Mouse (Mus musculus) midbrain, embryonic 15.5 days (tissue): ENCODE data around the gene Sult6b1. TPM values are rescaled to one million over a fixed set of nuclear protein-coding genes. Genes with fewer than 3 reads are reported as not detected.

Experiments used
- ATAC-seq: fragments of 200-750 bp; cut with Nextera tagmentation; replicated peaks from 2 replicates; pipeline ENCODE4 v1.8.0; 2017; ENCODE audit warnings: moderate TSS enrichment
- H3K27ac ChIP-seq: fragments of 300-500 bp; sonication (generic); 2 replicates; pipeline ENCODE4 v1.5.1; 2015; ENCODE audit warnings: mild to moderate bottlenecking, inconsistent platforms
- H3K27me3 ChIP-seq: fragments of 300-500 bp; sonication (generic); replicated peaks from 2 replicates; pipeline ENCODE4 v1.6.1; 2015; ENCODE audit warnings: inconsistent platforms
- H3K36me3 ChIP-seq: fragments of 300-500 bp; sonication (generic); replicated peaks from 2 replicates; pipeline ENCODE4 v1.6.1; 2015; ENCODE audit warnings: inconsistent platforms
- H3K4me1 ChIP-seq: fragments of 300-500 bp; sonication (generic); 2 replicates; pipeline ENCODE4 v1.6.1; 2015; ENCODE audit warnings: inconsistent platforms
- H3K4me2 ChIP-seq: fragments of 300-500 bp; sonication (generic); 2 replicates; pipeline ENCODE4 v1.6.1; 2015; ENCODE audit warnings: inconsistent platforms, mild to moderate bottlenecking, moderate library complexity
- H3K4me3 ChIP-seq: fragments of 300-500 bp; sonication (generic); 2 replicates; pipeline ENCODE4 v1.5.1; 2015; ENCODE audit warnings: mild to moderate bottlenecking, inconsistent platforms
- H3K9ac ChIP-seq: fragments of 300-500 bp; sonication (generic); 2 replicates; pipeline ENCODE4 v1.6.1; 2015; ENCODE audit warnings: mild to moderate bottlenecking, inconsistent platforms
- H3K9me3 ChIP-seq: fragments of 300-500 bp; sonication (generic); 2 replicates; pipeline ENCODE4 v1.6.1; 2016; ENCODE audit warnings: inconsistent platforms
- WGBS: fragments of 180-500 bp; shearing (Covaris S2); methylation state at CpG from one replicate; pipeline ENCODE4 v1.1.7; 2015; ENCODE audit warnings: mixed read lengths; 5-methylcytosine and 5-hydroxymethylcytosine counted together
- polyA plus RNA-seq: library from polyadenylated mRNA; unstranded; fragments of >200 nt; fragmentation: Nextera tagmentation; extraction: Ambion mirVana; gene quantifications from 2 replicates; pipeline ENCODE4 v1.2.1, GENCODE M21; 2015

Gene Sult6b1
- polyA plus RNA-seq: 0.14 and 0.32 TPM in 2 replicates

DNA sequence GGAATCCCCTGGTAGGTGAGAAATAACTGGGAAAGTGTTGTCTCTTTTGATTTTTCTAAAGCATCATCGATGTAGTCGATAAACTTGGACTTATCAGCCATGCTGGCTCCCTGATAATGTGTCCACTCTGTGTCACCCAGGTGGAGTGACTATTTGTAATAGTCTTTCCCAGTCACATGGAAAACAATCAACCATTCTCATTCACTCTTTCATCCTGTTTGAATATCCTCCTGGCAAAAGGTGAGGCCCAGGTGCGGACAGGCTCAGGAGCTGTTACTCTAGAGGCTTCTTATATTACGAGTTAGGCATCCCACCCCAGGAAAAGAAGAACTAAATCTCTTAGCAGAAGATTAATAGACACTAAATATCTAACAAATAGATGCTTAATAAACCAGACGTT is at the start of gene Sult6b1:
Gene Sult6b1 (minus strand): TSS at position 101 of the 400 bp plus-strand sequence.
- H3K9me3 ChIP-seq: no peaks in the 10 kb centered on the region
- H3K4me2 ChIP-seq: no peak within 1 kb of the TSS
- H3K9ac ChIP-seq: no peak within 1 kb of the TSS
- no peaks in the 10 kb centered on the region for H3K4me1 ChIP-seq
- H3K36me3 ChIP-seq: no peaks in the 10 kb centered on the region
- H3K27ac ChIP-seq: no peak within 1 kb of the TSS
- 84% methylated on average over 5 of the region's 5 CpGs for WGBS
- no peak for ATAC-seq
- no peak within 1 kb of the TSS for H3K4me3 ChIP-seq
- no peaks in the 10 kb centered on the region for H3K27me3 ChIP-seq

DNA sequence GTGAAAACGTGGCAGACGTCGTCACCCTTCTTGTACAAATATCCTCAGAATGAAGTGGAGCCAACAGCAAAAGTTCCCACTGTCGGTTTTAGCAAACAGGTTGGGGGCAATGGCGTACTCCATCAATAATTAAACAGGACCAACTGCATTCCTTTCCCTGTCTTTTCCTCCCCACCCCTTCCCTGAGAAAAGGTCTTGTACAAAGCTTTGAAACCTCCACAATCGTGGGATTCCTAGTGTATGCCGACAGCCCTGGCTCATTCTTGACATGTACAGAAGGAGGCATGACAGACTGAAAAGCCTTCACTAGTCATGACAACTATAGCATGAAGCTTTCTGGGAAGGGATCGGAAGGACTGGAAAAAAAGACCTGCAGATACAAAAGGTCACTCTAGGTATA is 46.4 kb upstream of the Sult6b1 start:
- no peaks in the 10 kb centered on the region for H3K9me3 ChIP-seq
- no peak for ATAC-seq
- no peak overlapping the region for H3K9ac ChIP-seq
- no peaks in the 10 kb centered on the region for H3K4me1 ChIP-seq
- H3K27ac ChIP-seq: no peak overlapping the region
- 93% methylated on average over 8 of the region's 8 CpGs for WGBS
- H3K4me2 ChIP-seq: no peak overlapping the region
- H3K27me3 ChIP-seq: no peaks in the 10 kb centered on the region
- peaks cover 16% of the 10 kb centered on the region; the same call in 1 of the 2 replicates for H3K36me3 ChIP-seq
- H3K4me3 ChIP-seq: no peak overlapping the region

DNA sequence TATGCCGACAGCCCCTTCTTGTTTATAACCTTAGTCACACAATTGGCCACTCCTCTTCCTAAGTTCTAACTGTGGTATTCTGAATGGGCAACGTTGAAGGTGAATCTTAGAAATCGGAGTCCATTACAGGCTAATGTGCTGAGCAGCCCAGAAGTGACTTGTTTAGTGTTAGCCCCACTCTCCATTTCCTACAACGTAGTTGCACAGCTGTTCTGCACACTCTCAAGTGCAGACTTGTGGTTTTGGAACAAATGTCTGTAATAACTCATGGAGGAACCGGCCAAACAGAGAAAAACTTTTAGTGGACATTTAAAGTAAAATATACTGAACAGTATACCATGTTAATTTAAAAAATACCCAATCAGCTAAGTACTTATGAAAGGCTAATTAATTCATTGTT is 45.3 kb upstream of the Sult6b1 start:
- no peaks in the 10 kb centered on the region for H3K9me3 ChIP-seq
- peaks cover 22% of the 10 kb centered on the region; the same call in 1 of the 2 replicates for H3K36me3 ChIP-seq
- WGBS: 93% methylated on average over 5 of the region's 5 CpGs
- no peak for ATAC-seq
- H3K27me3 ChIP-seq: no peaks in the 10 kb centered on the region
- no peak overlapping the region for H3K27ac ChIP-seq
- no peaks in the 10 kb centered on the region for H3K4me1 ChIP-seq
- H3K4me3 ChIP-seq: no peak overlapping the region
- H3K9ac ChIP-seq: no peak overlapping the region
- H3K4me2 ChIP-seq: no peak overlapping the region

DNA sequence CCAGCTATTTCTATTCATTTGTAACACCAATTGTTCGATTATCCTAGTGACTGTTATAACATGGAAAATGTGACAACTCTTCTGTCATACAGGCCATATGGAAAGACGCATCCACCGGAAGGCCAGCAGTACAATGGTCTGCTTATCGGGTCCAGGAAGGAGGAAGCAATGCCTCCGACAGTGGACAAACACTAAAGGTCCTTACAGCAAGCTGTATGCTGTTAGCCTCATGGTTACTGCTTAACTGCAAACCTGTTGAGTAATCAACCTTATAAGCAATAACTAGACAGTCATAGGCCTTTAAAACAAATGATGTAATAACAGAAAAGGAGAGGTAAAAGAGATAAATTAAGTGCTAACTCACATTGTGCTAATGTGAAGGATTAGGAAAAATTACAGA is 44.4 kb upstream of the Sult6b1 start:
- WGBS: 96% methylated on average over 5 of the region's 5 CpGs
- Histone ChIP-seq H3K9ac (no peak overlapping the region), H3K4me2 (no peak overlapping the region), H3K9me3 (no peaks in the 10 kb centered on the region), H3K4me3 (no peak overlapping the region), H3K4me1 (no peaks in the 10 kb centered on the region), H3K27me3 (no peaks in the 10 kb centered on the region), H3K36me3 (peaks cover 29% of the 10 kb centered on the region), H3K27ac (no peak overlapping the region)
- no peak for ATAC-seq

DNA sequence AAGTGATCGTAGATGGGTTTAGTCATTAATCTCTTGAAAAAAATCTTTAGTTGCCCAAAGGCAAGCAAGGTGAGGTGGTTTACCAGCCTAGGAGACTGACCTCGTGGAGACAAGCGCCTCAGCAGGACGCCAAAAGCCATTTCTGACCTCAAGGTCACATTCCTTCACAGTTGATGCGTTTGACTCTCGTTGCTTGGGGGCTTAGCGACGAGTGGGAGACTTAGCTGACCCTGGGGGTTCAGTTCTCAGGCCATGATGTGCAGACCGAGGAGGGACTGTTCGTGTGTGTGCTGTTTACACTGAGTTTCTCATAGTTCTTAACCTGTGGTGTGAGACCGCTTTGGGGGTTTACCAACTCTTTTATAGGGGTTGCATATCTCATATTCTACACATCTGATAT is 35.8 kb upstream of the Sult6b1 start:
- no peaks in the 10 kb centered on the region for H3K9me3 ChIP-seq
- peaks cover 21% of the 10 kb centered on the region for H3K36me3 ChIP-seq
- H3K9ac ChIP-seq: no peak overlapping the region
- no peak overlapping the region for H3K27ac ChIP-seq
- no peaks in the 10 kb centered on the region for H3K27me3 ChIP-seq
- H3K4me2 ChIP-seq: no peak overlapping the region
- peaks cover 6% of the 10 kb centered on the region for H3K4me1 ChIP-seq
- 56% methylated on average over 11 of the region's 11 CpGs for WGBS
- ATAC-seq: no peak
- H3K4me3 ChIP-seq: no peak overlapping the region

DNA sequence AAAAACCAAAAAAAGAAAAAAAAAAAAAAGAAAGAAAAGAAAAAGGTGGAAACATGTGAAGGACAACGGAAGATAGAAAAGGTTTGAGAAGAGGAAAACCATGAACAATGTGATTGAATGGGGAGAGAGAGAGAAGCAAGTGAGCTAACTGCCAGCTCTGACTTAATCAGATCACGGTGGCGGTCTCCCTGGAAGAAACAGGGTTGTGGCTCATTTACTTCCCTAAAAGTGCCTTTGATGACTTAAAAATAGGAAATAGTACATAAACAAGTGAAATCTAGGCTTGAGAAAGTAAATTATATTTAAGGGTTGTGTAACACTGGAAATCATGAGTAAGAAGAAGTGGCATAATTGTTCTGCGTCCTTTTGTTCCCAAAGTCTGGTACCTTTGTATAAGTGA is 32.1 kb upstream of the Sult6b1 start:
- Histone ChIP-seq H3K27me3 (no peaks in the 10 kb centered on the region), H3K4me3 (no peak overlapping the region), H3K9me3 (no peaks in the 10 kb centered on the region), H3K4me1 (peaks cover 21% of the 10 kb centered on the region), H3K27ac (no peak overlapping the region), H3K9ac (no peak overlapping the region), H3K36me3 (peaks cover 23% of the 10 kb centered on the region; the same call in 1 of the 2 replicates), H3K4me2 (no peak overlapping the region)
- WGBS: 91% methylated on average over 4 of the region's 4 CpGs
- no peak for ATAC-seq

DNA sequence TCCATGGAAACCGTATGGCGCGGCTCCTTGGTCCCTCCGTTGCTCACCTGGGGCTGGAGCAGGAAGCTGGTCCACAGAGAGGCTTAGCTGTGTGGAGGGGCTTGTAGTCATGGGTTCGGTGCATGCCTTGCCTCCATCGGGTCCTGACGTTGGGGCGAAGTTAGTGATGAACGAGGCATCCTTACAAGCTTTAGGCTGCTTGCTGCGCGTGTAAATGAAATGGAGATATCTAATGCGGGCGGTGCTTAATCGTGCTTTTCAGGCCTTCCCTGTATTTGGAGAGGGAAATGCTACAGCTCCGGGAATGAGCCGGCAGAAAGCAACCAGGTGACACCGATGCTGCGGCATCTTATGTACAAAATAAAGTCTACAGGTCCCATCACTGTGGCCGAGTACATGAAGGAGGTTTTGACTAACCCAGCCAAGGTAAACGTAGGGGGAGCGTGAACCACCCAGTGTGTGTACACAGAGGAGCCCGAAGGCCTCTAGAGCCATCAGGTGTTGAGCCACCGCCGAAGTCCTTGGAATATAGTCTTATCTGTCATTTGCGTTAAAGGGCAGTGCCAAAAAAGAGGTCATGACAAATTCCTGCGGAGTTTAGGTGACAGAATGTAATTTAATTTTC is 30.5 kb upstream of the Sult6b1 start:
- Histone ChIP-seq H3K4me3 (peak overlapping the region; percentile 97), H3K4me2 (peak overlapping the region; percentile 66), H3K4me1 (peaks cover 36% of the 10 kb centered on the region), H3K9ac (peak overlapping the region; percentile 78), H3K36me3 (peaks cover 28% of the 10 kb centered on the region; the same call in 1 of the 2 replicates), H3K27me3 (no peaks in the 10 kb centered on the region), H3K9me3 (no peaks in the 10 kb centered on the region), H3K27ac (peak overlapping the region; percentile 74)
- 8% methylated on average over 26 of the region's 26 CpGs for WGBS
- ATAC-seq: peak; percentile 57

DNA sequence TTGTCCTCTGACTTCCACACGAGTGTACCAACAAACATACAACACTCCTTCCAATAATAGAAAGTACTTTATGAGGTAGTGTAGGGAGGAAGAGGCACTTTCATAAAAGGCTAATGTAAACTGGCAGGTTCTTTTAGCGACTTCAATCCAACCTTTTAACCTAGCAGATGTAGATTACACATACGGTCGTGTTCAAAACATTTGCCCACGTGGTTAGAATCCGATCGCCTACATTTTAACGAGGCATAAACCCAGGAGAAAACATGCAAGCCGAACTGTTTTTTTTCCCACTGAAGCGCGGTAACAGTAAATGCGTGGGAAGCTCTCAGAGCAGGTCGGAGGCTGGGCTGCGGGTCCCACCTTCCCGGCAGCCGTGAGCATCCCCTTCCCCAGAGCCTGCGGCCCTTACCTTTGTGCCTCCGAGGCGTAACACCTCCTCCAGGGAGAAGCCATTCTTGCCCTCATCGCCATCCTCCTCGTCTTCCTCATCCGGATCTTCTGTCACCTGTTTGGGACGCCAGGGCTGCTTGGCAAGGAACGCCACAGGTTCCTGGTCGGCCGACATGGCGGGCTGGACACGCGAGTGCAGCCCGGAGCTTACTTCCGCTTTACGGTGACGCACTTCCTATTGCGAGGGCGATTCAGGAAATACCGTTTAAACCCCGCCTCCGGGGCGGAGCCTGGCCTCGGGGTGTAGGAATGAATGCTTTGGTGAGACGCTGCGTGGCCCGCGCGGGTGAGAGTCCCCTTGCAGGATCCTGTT is 29.9 kb upstream of the Sult6b1 start, which contains the start of the genes Cebpz and Ndufaf7:
Gene Cebpz (minus strand): TSS at position 601 of the 763 bp plus-strand sequence.
Gene Ndufaf7 (plus strand): TSS at position 671 of the 763 bp plus-strand sequence.
- peak; percentile 100 for ATAC-seq
- Histone ChIP-seq H3K4me2 (peak within 1 kb of the TSS; percentile 66), H3K9me3 (no peaks in the 10 kb centered on the region), H3K27ac (peak within 1 kb of the TSS; percentile 74), H3K27me3 (no peaks in the 10 kb centered on the region), H3K4me3 (peak within 1 kb of the TSS; percentile 97), H3K4me1 (peaks cover 36% of the 10 kb centered on the region), H3K9ac (peak within 1 kb of the TSS; percentile 78), H3K36me3 (peaks cover 23% of the 10 kb centered on the region; the same call in 1 of the 2 replicates)
- WGBS: under 1% methylated on average over 45 of the region's 45 CpGs

DNA sequence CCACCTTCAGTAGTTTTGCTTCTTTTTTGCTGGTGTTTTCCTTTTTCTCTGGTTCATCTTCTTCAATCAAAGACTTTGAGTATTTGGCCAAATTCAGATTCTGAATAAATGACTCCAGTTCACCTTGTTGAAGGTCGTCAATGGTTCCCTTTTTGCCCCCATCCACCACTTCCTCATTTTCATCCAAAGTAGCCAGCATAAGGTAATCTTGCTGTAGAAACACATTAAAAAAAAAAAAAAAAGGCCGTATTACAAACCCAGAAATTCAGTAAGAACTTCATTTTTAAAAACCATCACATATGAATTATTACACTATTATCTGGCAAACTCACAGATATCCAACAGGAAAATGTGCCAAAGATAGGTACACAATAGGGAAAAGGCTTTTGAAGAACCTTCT is 29.1 kb upstream of the Sult6b1 start:
- H3K9ac ChIP-seq: peak overlapping the region; percentile 78
- H3K36me3 ChIP-seq: peaks cover 28% of the 10 kb centered on the region
- ATAC-seq: no peak
- H3K27ac ChIP-seq: no peak overlapping the region
- peak overlapping the region; percentile 66 for H3K4me2 ChIP-seq
- 80% methylated on average over 2 of the region's 2 CpGs for WGBS
- peak overlapping the region; percentile 97 for H3K4me3 ChIP-seq
- H3K27me3 ChIP-seq: no peaks in the 10 kb centered on the region
- no peaks in the 10 kb centered on the region for H3K9me3 ChIP-seq
- H3K4me1 ChIP-seq: peaks cover 36% of the 10 kb centered on the region

DNA sequence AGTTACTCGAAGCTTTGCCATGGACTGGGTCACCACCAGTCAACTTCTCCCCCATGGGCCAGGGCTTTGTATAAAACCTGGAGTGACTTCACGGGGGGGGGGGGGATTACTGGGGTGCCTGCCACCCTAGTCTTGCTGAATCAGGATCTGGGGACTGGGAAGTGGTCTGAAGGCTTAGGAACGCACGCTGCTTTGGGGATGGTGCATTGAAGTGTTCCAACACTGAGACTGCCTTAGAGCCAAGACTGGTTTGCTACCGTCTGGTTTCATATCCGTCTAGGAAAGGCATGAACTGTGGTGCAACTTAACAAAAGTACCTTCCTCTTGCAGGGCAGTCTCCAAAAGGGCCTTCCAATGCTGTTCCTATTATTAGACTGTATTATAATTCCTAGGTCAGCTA is 10.9 kb upstream of the Sult6b1 start:
- Histone ChIP-seq H3K4me1 (peaks cover 16% of the 10 kb centered on the region), H3K36me3 (peaks cover 31% of the 10 kb centered on the region), H3K4me2 (peak overlapping the region; percentile 82), H3K27me3 (no peaks in the 10 kb centered on the region), H3K4me3 (no peak overlapping the region), H3K9ac (no peak overlapping the region), H3K27ac (no peak overlapping the region), H3K9me3 (no peaks in the 10 kb centered on the region)
- no peak for ATAC-seq
- 38% methylated on average over 6 of the region's 6 CpGs for WGBS

DNA sequence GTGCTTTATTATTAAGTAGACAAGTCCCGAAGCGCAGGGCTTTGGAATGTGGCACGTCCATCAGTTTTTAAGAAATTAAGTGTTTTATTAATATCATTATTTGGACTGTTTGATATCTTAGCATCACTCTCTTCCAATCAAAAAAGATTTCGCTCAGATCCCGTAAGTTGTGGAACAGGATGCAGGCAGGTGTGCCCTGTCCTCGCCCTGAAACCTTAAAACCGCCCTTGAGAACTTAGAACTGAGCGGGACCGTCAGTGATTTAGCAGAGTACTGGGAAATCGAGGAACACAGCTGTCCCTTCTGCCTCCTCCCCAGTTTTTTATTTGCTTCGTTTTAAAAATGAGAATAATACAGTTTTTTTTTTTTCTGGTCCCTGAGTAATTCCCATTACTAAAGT is 10.1 kb upstream of the Sult6b1 start:
- WGBS: 2% methylated on average over 11 of the region's 11 CpGs
- peak overlapping the region; percentile 92 for H3K9ac ChIP-seq
- H3K27ac ChIP-seq: peak overlapping the region; percentile 84
- peak; percentile 17; the same call in 1 of the 2 replicates for ATAC-seq
- peak overlapping the region; percentile 86 for H3K4me3 ChIP-seq
- H3K4me1 ChIP-seq: peaks cover 16% of the 10 kb centered on the region
- peaks cover 24% of the 10 kb centered on the region for H3K36me3 ChIP-seq
- H3K9me3 ChIP-seq: no peaks in the 10 kb centered on the region
- H3K4me2 ChIP-seq: peak overlapping the region; percentile 82
- H3K27me3 ChIP-seq: no peaks in the 10 kb centered on the region

DNA sequence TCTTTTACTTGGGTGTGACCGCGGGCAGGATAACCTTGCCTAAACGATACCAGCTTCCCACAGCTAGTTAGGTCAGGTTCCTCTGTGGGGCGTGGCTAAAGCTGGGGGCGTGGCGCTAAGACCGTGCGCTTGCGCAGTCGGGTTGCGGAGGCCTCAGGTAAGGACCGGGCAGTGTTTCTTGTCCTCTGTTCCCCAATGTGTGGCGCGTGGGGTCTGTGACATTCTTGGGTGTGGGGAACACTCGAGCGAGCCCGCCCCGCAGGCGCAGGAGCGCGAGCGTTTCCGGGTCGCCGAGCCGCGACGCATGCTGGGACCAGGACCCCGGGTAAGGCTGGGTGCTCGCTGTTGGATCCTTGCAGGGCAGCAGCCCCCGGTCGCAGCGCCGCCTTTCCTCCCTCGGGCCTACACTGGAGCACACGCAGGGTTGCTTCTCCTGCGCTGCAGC is 9.6 kb upstream of the Sult6b1 start, which contains the start of gene Cebpzos:
Gene Cebpzos (plus strand): TSS at position 132 of the 445 bp plus-strand sequence.
- WGBS: under 1% methylated on average over 37 of the region's 37 CpGs
- H3K4me2 ChIP-seq: peak within 1 kb of the TSS; percentile 82
- peak within 1 kb of the TSS; percentile 92 for H3K9ac ChIP-seq
- H3K36me3 ChIP-seq: peaks cover 19% of the 10 kb centered on the region
- no peaks in the 10 kb centered on the region for H3K27me3 ChIP-seq
- peak; percentile 97 for ATAC-seq
- no peaks in the 10 kb centered on the region for H3K9me3 ChIP-seq
- H3K27ac ChIP-seq: peak within 1 kb of the TSS; percentile 84
- H3K4me3 ChIP-seq: peak within 1 kb of the TSS; percentile 86
- H3K4me1 ChIP-seq: peaks cover 16% of the 10 kb centered on the region
